Mouse (Mus musculus): ENCODE measurements around the gene Ssc5d. TPM values are rescaled to one million over a fixed set of nuclear protein-coding genes. Genes with fewer than 3 reads are reported as not detected.

Gene Ssc5d
- polyA plus RNA-seq, 1 experiment from 2014 or later: 1.4 TPM

DNA sequence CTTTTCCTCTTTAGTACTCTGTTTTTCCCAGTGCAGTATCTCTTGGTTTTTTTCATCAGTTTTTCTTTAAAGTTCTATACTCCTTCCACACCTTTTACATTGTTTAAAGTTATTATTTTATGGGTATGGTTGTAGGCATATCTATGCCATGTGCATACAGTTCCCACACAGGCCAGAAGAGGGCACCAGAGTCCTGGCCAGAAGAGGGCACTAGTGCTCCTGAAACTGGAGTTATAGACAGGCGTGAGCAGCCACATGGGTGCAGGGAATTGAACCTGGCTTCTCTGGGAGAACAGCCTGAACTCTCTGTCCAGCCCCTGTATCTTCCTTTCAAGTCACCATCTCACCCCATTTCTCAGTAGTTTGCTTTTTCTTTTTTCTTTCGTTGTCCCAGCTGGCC is 12.9 kb downstream of the Ssc5d start:
- Histone ChIP-seq H3K27me3 (replicated peaks; ENCODE audit: insufficient read depth, low read length) (no peaks in the 10 kb centered on the region), H3K4me1 (ENCODE audit: insufficient read depth, low read depth, low read length) (no peaks in the 10 kb centered on the region), H3K9ac (replicated peaks; ENCODE audit: low read depth) (no peak overlapping the region), H3K27ac (ENCODE audit: low read length) (no peak overlapping the region), H3K4me2 (replicated peaks; ENCODE audit: low read depth, low read length) (no peak overlapping the region), H3K4me3 (ENCODE audit: low read depth, low read length) (no peak overlapping the region), H3K9me3 (ENCODE audit: low read length) (0 out of 2 replicates have a peak, but pooled peaks cover 3% of the 10 kb centered on the region), H3K36me3 (ENCODE audit: insufficient read depth, low read length) (no peaks in the 10 kb centered on the region)
- DNase-seq (ENCODE audit: low spot score) (peak; percentile 65), ATAC-seq (0 out of 2 replicates have a peak, but pooled peaks have one; percentile 23)
- 33% methylated on average over 2 of the region's 2 CpGs for WGBS
- TF ChIP-seq CTCF (IDR thresholded peaks at IDR 0.05): peak; percentile 96
- no peak for TF ChIP-seq EP300 (IDR thresholded peaks at IDR 0.05)

DNA sequence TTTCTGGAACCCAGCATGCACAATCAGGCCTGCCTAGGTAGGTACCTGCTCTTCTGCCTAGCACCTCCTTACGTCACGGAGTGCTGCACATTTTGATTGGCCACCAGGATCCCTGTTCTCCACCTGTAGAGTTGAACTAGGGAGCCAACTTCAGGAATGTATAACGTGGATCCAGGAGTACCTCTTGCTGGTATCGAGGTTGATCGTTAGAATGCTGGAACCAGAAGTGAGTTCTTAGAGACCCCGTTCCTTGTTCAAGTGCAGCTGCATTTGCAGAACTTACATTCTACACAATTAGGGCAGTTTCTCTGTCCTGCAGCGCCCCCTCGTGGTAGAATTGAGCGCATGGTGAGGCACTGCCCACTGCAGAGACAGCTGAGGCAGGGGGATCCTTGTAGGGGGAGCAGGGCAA is 14.5 kb downstream of the Ssc5d start:
- Histone ChIP-seq H3K36me3 (ENCODE audit: insufficient read depth, low read length) (no peaks in the 10 kb centered on the region), H3K9me3 (ENCODE audit: low read length) (no peaks in the 10 kb centered on the region), H3K27ac (ENCODE audit: low read length) (no peak overlapping the region), H3K4me2 (replicated peaks; ENCODE audit: low read depth, low read length) (no peak overlapping the region), H3K27me3 (replicated peaks; ENCODE audit: insufficient read depth, low read length) (no peaks in the 10 kb centered on the region), H3K9ac (replicated peaks; ENCODE audit: low read depth) (no peak overlapping the region), H3K4me1 (ENCODE audit: insufficient read depth, low read depth, low read length) (no peaks in the 10 kb centered on the region), H3K4me3 (ENCODE audit: low read depth, low read length) (no peak overlapping the region)
- TF ChIP-seq EP300 (IDR thresholded peaks at IDR 0.05) (no peak), CTCF (IDR thresholded peaks at IDR 0.05) (peak; percentile 93)
- ATAC-seq (peak; percentile 73), DNase-seq (ENCODE audit: low spot score) (peak; percentile 87)
- WGBS: 16% methylated on average over 9 of the region's 9 CpGs

DNA sequence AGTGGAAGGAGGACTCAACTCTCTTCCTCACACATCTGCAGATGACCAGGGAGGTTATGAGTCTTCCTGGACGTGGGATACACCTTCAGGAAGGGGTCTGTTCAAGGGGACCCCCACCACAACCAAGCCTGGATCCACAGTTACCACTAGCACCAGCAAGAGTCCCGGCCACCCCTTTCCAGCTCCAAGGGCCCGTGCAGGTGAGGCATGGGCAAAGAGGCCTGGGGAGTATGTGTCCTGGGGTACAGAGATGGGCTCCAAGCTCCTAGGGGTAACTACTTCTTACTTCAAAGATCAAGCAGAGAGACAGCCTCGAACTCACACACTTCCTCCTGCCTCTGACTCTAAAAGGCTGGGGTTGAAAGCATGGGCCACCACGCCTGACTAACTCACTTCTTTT is 17.1 kb downstream of the Ssc5d start:
- WGBS: 49% methylated on average over 5 of the region's 5 CpGs
- no peak for DNase-seq (ENCODE audit: low spot score)

GRCm38 (mm10) chr7:4943223-4943815 is 17.7 kb downstream of the Ssc5d start:
- DNase-seq (ENCODE audit: low spot score): peak; percentile 95
- H3K4me3 ChIP-seq (ENCODE audit: low read depth, low read length): no peak overlapping the region
- no peaks in the 10 kb centered on the region for H3K4me1 ChIP-seq (ENCODE audit: insufficient read depth, low read depth, low read length)
- H3K9me3 ChIP-seq (ENCODE audit: low read length): no peaks in the 10 kb centered on the region
- H3K27ac ChIP-seq (ENCODE audit: low read length): no peak overlapping the region
- H3K27me3 ChIP-seq (replicated peaks; ENCODE audit: insufficient read depth, low read length): no peaks in the 10 kb centered on the region
- ATAC-seq: peak; percentile 88
- H3K9ac ChIP-seq (replicated peaks; ENCODE audit: low read depth): no peak overlapping the region
- TF ChIP-seq EP300 (IDR thresholded peaks at IDR 0.05) (no peak), CTCF (IDR thresholded peaks at IDR 0.05) (peak; percentile 99)
- no peaks in the 10 kb centered on the region for H3K36me3 ChIP-seq (ENCODE audit: insufficient read depth, low read length)
- H3K4me2 ChIP-seq (replicated peaks; ENCODE audit: low read depth, low read length): peak overlapping the region; percentile 46
- WGBS: 14% methylated on average over 15 of the region's 15 CpGs

More for the DNA sequence above, 17.1 kb downstream of the Ssc5d start:
- H3K4me1 ChIP-seq (ENCODE audit: insufficient read depth, low read depth, low read length): no peaks in the 10 kb centered on the region
- ATAC-seq: no peak
- no peak overlapping the region for H3K9ac ChIP-seq (replicated peaks; ENCODE audit: low read depth)
- no peaks in the 10 kb centered on the region for H3K27me3 ChIP-seq (replicated peaks; ENCODE audit: insufficient read depth, low read length)
- TF ChIP-seq EP300 (IDR thresholded peaks at IDR 0.05) (no peak), CTCF (IDR thresholded peaks at IDR 0.05) (no peak)
- H3K4me3 ChIP-seq (ENCODE audit: low read depth, low read length): no peak overlapping the region
- H3K4me2 ChIP-seq (replicated peaks; ENCODE audit: low read depth, low read length): no peak overlapping the region
- no peaks in the 10 kb centered on the region for H3K9me3 ChIP-seq (ENCODE audit: low read length)
- H3K36me3 ChIP-seq (ENCODE audit: insufficient read depth, low read length): no peaks in the 10 kb centered on the region
- H3K27ac ChIP-seq (ENCODE audit: low read length): no peak overlapping the region

GRCm38 (mm10) chr7:4947855-4948254 is 22.3 kb downstream of the Ssc5d start:
- H3K36me3 ChIP-seq (ENCODE audit: insufficient read depth, low read length): no peaks in the 10 kb centered on the region
- no peak overlapping the region for H3K4me2 ChIP-seq (replicated peaks; ENCODE audit: low read depth, low read length)
- H3K27ac ChIP-seq (ENCODE audit: low read length): no peak overlapping the region
- no peak overlapping the region for H3K4me3 ChIP-seq (ENCODE audit: low read depth, low read length)
- no peak overlapping the region for H3K9ac ChIP-seq (replicated peaks; ENCODE audit: low read depth)
- no peaks in the 10 kb centered on the region for H3K4me1 ChIP-seq (ENCODE audit: insufficient read depth, low read depth, low read length)
- no peaks in the 10 kb centered on the region for H3K27me3 ChIP-seq (replicated peaks; ENCODE audit: insufficient read depth, low read length)
- H3K9me3 ChIP-seq (ENCODE audit: low read length): no peaks in the 10 kb centered on the region
- TF ChIP-seq EP300 (IDR thresholded peaks at IDR 0.05) (no peak), CTCF (IDR thresholded peaks at IDR 0.05) (no peak)
- DNase-seq (ENCODE audit: low spot score): no peak
- ATAC-seq: 0 out of 2 replicates have a peak, but pooled peaks have one; percentile 13
- WGBS: 13% methylated on average over 2 of the region's 2 CpGs

DNA sequence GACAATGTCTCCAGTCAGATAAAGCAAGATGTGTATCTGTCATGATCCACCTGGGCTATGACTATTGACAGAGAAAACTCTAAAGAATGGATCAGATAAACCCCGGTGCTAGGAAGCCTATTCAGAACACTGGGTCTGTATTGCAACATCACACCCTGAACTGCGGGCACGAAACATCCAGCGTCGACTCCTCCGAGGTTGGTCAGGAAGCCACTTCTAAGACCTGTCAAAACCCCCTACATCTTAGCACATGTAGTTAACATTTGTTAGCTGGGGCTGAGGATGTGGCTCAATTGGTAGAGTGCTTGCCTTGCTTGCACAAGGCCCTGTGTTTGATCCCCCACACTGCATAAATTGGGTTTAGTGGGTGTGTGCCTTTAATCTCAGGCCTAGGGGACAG is 22.8 kb downstream of the Ssc5d start:
- 29% methylated on average over 6 of the region's 6 CpGs for WGBS
- ATAC-seq (no peak), DNase-seq (ENCODE audit: low spot score) (no peak)
- TF ChIP-seq CTCF (IDR thresholded peaks at IDR 0.05): no peak
- TF ChIP-seq EP300 (IDR thresholded peaks at IDR 0.05): no peak
- no peaks in the 10 kb centered on the region for H3K9me3 ChIP-seq (ENCODE audit: low read length)
- no peak overlapping the region for H3K27ac ChIP-seq (ENCODE audit: low read length)
- H3K27me3 ChIP-seq (replicated peaks; ENCODE audit: insufficient read depth, low read length): no peaks in the 10 kb centered on the region
- H3K4me2 ChIP-seq (replicated peaks; ENCODE audit: low read depth, low read length): no peak overlapping the region
- no peak overlapping the region for H3K4me3 ChIP-seq (ENCODE audit: low read depth, low read length)
- no peaks in the 10 kb centered on the region for H3K36me3 ChIP-seq (ENCODE audit: insufficient read depth, low read length)
- H3K4me1 ChIP-seq (ENCODE audit: insufficient read depth, low read depth, low read length): no peaks in the 10 kb centered on the region
- H3K9ac ChIP-seq (replicated peaks; ENCODE audit: low read depth): no peak overlapping the region

All from lung, postnatal 0 days (tissue).